Mouse (Mus musculus) T-helper 1 cell (primary cell): Measurements from ENCODE around the gene Gm3417.
"Not testable (repeated sequence)": the region's sequence is repeated elsewhere in the genome, so short reads cannot be mapped to it uniquely, and the experiment has no call there.

Experiments
- in situ Hi-C: fragments of 300-600 bp; cut with MboI, MseI; formaldehyde crosslinking; loops from one replicate; pipeline ENCODE4 v1.15.1; 2025; ENCODE audit warnings: high pct_unique_total_duplicates

The Gm3417 gene

DNA sequence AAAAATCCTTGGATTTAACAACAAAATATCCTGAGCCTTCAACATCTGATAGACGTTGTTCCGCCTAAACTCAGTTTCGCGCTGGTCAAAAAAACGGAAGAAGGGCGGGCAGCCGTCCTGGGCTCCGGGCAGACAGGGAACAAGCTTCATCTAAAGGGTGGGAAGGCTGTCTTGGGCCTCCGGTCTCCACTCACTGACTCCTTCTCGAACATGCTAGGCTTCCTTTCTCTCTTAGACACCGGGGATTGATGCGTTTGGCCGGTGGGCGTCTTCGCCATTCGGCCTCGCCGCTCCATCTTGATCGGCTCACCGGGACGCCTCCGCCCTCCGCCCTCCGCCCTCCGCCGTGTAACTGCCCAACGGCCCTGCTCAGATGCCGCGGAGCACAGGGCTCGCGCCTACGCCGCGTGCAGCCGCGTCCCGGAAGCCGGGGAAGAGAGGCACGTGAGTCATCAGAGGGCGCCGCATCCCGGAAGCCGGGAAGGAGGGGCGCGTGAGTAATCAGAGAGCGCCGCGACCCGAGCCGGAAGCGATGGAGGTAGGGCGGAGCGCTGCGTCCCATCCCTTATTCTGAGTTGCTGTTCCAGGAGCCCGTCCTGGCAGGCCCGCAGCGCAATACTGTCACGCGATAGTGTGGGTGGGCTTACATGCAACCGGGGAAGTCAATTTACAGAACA lies at the start of gene Gm3417, which contains the start of gene 9030025P20Rik:
Gene Gm3417 (minus strand): TSS at position 429 of the 677 bp plus-strand sequence.
Gene 9030025P20Rik (plus strand): TSS at position 107 of the 677 bp plus-strand sequence.
- in situ Hi-C loops, result not testable (repeated sequence)

- in situ Hi-C loops, result loop anchor here (10.0 kb wide), 1 partner anchor 71 kb away; no protein-coding TSS in a partner anchor
Measured at GRCm38 (mm10) chr17:15025513-15025912, 46.9 kb upstream of the Gm3417 start.

DNA sequence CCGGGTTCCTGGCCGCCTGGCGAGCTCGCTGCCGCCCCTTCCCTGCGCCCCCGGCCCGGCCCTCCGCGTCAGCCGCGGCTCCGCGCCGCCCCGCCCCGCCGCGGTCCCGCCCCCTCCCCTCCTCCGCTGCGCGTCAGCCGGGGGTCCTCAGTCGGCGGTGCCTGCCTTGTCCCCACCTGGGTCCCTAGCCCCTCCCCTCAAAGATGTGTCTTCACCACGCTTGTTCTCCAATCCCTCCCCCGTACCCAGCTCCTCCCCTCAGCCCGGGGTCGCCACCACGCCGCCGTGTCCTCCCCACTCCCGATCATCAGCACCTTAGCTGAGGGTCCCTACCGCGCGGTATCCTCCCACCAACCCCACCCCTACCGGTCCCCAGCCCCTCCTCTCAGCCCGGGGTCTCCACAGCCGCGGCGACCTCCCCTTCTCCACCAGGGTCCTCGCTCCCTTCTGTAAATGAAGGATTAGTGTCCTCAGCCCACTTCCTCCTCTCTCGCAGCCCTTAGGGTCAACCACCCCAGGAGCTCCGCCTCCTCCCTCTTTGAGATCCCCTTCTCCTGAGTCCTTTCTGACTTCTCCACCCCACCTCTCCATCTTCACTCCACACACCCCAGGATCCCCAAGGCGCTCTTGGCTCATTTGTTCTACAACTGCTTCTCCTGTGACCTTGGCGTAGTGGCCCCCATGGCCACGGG lies 46.1 kb upstream of the Gm3417 start:
- in situ Hi-C loops, result loop anchor here (10.0 kb wide), 1 partner anchor 70 kb away; no protein-coding TSS in a partner anchor

GRCm38 (mm10) chr17:15023878-15024492 lies 45.4 kb upstream of the Gm3417 start:
- in situ Hi-C loops, result loop anchor here (10.0 kb wide), 1 partner anchor 69 kb away; no protein-coding TSS in a partner anchor

DNA sequence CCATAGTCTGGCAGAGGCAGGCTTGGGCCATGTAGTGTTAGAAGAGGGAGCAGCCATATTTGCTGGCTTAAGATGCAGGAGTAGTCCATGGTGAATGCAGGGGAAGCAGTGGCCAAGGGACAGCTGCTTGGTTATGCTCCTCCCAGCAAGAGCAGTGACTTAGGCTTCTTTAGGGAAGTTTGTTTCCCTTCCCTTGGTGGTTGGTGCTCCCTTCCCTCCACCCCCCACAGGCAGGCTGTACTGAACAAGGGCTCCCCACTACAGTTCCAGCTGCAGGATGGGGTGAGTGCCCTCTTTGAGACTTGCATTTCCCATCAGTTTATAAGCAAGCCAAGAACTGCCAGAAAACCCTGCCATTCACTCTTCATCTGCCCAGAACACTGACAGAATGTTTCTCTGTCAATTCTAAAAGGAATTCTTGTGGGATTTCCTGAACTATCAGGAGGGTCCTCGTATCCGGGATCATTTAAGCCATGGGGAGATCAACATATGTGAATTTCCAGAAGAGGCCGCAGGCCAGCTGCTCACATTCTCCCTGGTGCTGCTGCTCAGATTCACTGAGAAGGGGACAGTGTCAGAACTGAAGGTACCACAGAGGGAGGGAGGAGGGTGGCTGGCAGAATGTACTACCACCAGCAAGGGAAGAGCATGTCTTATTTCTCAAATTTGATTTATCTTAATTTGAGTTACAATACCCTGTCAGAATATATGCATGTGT lies 43.1 kb upstream of the Gm3417 start:
- in situ Hi-C loops, result loop anchor here (10.0 kb wide), 1 partner anchor 67 kb away; no protein-coding TSS in a partner anchor

GRCm38 (mm10) chr17:15009706-15010413 lies 31.3 kb upstream of the Gm3417 start, which contains the start of gene Gm3435:
Gene Gm3435 (plus strand): TSS chr17:15010176.
- in situ Hi-C loops, result not testable (repeated sequence)

GRCm38 (mm10) chr17:15009088-15009487 lies 30.5 kb upstream of the Gm3417 start:
- in situ Hi-C loops, result not testable (repeated sequence)

GRCm38 (mm10) chr17:15000047-15000446 lies 21.5 kb upstream of the Gm3417 start:
- in situ Hi-C loops, result not testable (repeated sequence)

DNA sequence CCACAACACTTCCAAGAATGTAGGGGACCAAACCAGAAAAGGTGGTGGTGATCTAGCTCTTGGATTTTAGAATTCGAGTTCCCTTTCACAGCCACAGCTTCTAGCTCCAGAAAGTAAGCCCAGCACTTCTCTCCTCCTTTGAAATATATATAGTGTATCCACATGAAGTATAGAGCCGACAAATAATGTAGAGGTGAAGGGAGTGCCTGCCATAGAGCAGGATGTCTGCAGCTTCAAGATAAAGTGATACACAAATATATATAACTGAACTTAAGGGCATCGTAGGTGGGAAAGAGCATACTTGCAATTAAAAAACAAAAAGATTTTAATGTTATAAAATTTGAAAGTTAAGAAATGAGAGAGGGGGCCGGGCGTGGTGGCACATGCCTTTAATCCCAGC lies 15.6 kb upstream of the Gm3417 start:
- in situ Hi-C loops, result loop anchor here (5.0 kb wide), 1 partner anchor 37 kb away; no protein-coding TSS in a partner anchor

DNA sequence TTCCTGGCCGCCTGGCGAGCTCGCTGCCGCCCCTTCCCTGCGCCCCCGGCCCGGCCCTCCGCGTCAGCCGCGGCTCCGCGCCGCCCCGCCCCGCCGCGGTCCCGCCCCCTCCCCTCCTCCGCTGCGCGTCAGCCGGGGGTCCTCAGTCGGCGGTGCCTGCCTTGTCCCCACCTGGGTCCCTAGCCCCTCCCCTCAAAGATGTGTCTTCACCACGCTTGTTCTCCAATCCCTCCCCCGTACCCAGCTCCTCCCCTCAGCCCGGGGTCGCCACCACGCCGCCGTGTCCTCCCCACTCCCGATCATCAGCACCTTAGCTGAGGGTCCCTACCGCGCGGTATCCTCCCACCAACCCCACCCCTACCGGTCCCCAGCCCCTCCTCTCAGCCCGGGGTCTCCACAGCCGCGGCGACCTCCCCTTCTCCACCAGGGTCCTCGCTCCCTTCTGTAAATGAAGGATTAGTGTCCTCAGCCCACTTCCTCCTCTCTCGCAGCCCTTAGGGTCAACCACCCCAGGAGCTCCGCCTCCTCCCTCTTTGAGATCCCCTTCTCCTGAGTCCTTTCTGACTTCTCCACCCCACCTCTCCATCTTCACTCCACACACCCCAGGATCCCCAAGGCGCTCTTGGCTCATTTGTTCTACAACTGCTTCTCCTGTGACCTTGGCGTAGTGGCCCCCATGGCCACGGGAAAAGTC lies 14.7 kb upstream of the Gm3417 start:
- in situ Hi-C loops, result loop anchor here (5.0 kb wide), 1 partner anchor 36 kb away; no protein-coding TSS in a partner anchor

- in situ Hi-C loops, result loop anchor here (5.0 kb wide), 1 partner anchor 35 kb away; no protein-coding TSS in a partner anchor
Measured at GRCm38 (mm10) chr17:14992522-14993138, 14.0 kb upstream of the Gm3417 start.

GRCm38 (mm10) chr17:14990116-14990702 lies 11.6 kb upstream of the Gm3417 start:
- in situ Hi-C loops, result loop anchor here (5.0 kb wide), 1 partner anchor 33 kb away; no protein-coding TSS in a partner anchor

DNA sequence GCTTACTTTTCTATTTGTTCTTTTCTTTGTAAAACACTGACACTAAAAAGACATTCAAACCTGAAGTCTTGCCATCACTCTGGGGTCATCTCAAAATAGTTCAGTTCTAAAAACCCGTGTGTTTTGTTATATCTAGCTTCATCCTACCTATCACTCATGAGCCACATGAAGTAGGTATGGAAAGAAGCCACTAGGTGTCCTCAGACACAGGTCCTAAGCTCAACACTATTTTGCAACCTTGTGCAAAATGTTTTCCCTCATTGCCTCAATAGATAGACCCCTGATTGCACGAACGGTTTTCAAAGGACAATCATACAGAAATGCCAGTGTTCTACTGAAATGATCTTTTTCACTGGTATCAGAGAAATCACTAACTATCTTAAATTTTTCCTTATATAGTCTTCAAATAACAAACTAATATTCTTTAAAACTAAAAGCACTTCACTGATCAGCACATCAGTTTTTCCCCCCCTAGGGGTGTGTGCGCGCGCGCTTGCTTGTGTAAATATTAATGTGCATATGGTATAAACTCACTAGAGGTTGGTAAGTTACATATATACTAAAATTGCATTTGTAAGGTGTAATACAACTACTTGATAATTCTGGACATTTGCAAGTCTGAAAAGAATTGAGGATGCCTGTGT lies 750 bp downstream of the Gm3417 start:
- in situ Hi-C loops, result not testable (repeated sequence)

- in situ Hi-C loops, result loop anchor here (25.0 kb wide), 2 partner anchors 769 to 2006 kb away; partner anchors contain the start of gene Acat2
Measured at GRCm38 (mm10) chr17:14968373-14968913, 10.1 kb downstream of the Gm3417 start.

- in situ Hi-C loops, result loop anchor here (25.0 kb wide), 2 partner anchors 776 to 1999 kb away; partner anchors contain the start of gene Acat2
Measured at GRCm38 (mm10) chr17:14961557-14962154, 16.9 kb downstream of the Gm3417 start.

DNA sequence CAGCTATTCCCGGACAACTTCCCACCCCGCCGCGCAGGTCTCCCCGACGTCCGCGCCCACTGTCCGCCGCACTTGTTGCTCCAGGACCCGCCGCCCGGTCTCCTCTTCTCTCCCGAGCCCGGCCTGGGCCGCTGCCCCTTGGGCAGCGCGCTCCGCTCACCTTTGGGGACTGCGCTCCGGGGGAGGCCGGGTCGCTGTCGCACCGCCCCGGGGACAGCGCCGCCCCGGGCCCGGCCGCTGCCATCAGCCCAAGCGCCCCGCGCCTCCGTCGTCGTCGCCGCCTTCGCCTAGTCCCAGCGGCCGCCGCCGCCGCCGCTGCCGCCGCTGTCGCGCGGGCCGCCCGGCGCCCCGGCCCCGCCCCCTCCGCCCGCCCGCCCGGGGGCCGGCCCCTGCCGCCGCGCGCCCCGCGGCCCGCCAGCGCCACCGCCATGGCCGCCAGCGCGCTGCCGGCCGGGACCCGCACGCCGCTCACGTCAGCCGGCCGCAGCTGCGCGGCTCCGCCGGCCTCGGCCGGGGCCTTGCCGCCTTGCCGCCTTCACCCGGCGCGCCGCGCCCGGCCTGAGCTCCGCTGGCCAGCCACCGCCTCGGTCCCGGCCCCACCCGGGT lies 17.5 kb downstream of the Gm3417 start, which contains the start of gene Phf10:
Gene Phf10 (minus strand): TSS at position 323 of the 606 bp plus-strand sequence.
- in situ Hi-C loops, result loop anchor here (25.0 kb wide), 2 partner anchors 776 to 1999 kb away; partner anchors contain the start of gene Acat2

GRCm38 (mm10) chr17:14960520-14960919 lies 18.1 kb downstream of the Gm3417 start:
- in situ Hi-C loops, result loop anchor here (25.0 kb wide), 2 partner anchors 777 to 1998 kb away; partner anchors contain the start of gene Acat2
